Mouse (Mus musculus) C2C12 (cell line): ENCODE data around the gene Tcl1b3.

Source experiments
- CTCF ChIP-seq: IDR thresholded peaks from one replicate; pipeline ENCODE4 v1.5.1; 2011; ENCODE audit not compliant: control insufficient read depth, insufficient read depth, insufficient read length
- MAX ChIP-seq: IDR thresholded peaks from one replicate; pipeline ENCODE4 v1.6.1; 2011; ENCODE audit warnings: mild to moderate bottlenecking, control low read depth

DNA sequence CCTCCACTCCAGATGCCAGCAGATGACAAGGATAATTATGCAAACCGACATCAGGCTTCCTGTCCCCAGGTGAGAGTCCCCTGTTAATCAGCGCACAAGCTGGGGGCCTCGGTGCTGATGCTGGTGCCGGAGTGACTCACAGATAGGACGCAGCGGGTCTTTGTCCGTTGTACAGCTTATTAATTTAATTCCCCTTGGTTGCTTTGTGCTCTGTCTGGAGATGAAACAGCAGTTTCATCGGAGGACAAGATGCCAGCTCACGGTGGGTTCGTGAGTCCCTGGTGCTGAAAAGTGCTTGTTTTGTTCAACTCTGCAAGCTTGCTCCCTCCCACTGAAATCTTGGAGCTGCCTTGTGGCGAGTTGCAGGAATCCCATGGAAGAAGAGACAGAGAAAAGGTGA, 43.5 kb downstream of the Tcl1b3 start:
- no peak for TF ChIP-seq CTCF
- no peak for TF ChIP-seq MAX
